Mouse (Mus musculus) forebrain, postnatal 0 days (tissue): ENCODE data around the gene Top1. TPM values are rescaled to one million over a fixed set of nuclear protein-coding genes. Genes with fewer than 3 reads are reported as not detected.
A peak's percentile ranks its signal among the peaks of the same experiment; 100 is the strongest.

ENCODE experiments used
- ATAC-seq: fragments of 200-750 bp; cut with Nextera tagmentation; 2 replicates; pipeline ENCODE4 v1.8.0; 2017; ENCODE audit warnings: mild to moderate bottlenecking, moderate library complexity
- DNase-seq: peaks from one replicate; pipeline ENCODE4 v3.0.0-alpha.2; 2015
- H3K27ac ChIP-seq: fragments of 300-500 bp; sonication (generic); 2 replicates; pipeline ENCODE4 v1.5.1; 2014; ENCODE audit warnings: low read depth, mild to moderate bottlenecking, antibody characterized with exemption, low read length, moderate library complexity, mixed read lengths
- H3K27me3 ChIP-seq: fragments of 300-500 bp; sonication (generic); 2 replicates; pipeline ENCODE4 v1.6.1; 2014; ENCODE audit warnings: mild to moderate bottlenecking, low read length, mixed read lengths; ENCODE audit not compliant: insufficient read depth
- H3K36me3 ChIP-seq: fragments of 300-500 bp; sonication (generic); 2 replicates; pipeline ENCODE4 v1.6.1; 2014; ENCODE audit warnings: mild to moderate bottlenecking, moderate library complexity; ENCODE audit not compliant: insufficient read depth
- H3K4me1 ChIP-seq: fragments of 300-500 bp; sonication (generic); 2 replicates; pipeline ENCODE4 v1.6.1; 2014; ENCODE audit warnings: antibody characterized with exemption; ENCODE audit not compliant: insufficient read depth
- H3K4me2 ChIP-seq: fragments of 300-500 bp; sonication (generic); 2 replicates; pipeline ENCODE4 v1.6.1; 2014; ENCODE audit warnings: low read depth, mild to moderate bottlenecking, moderate library complexity
- H3K4me3 ChIP-seq: fragments of 300-500 bp; sonication (generic); 2 replicates; pipeline ENCODE4 v1.5.1; 2014; ENCODE audit warnings: low read depth, low read length, mixed read lengths
- H3K9ac ChIP-seq: fragments of 300-500 bp; sonication (generic); 2 replicates; pipeline ENCODE4 v1.6.1; 2014; ENCODE audit warnings: mild to moderate bottlenecking
- H3K9me3 ChIP-seq: fragments of 300-500 bp; sonication (generic); 2 replicates; pipeline ENCODE4 v1.6.1; 2016; ENCODE audit warnings: low read length
- CTCF ChIP-seq: sonication (generic); IDR thresholded peaks from 2 replicates; pipeline ENCODE4 v1.5.1; 2016; ENCODE audit warnings: antibody characterized with exemption, control low read depth, low read depth
- WGBS: fragments of 180-500 bp; shearing (Covaris S2); extraction: QIAGEN DNeasy Blood & Tissue Kit; methylation state at CpG from one replicate; pipeline ENCODE4 v1.1.7; 2014; 5-methylcytosine and 5-hydroxymethylcytosine counted together
- polyA plus RNA-seq: library from polyadenylated mRNA; unstranded; fragments of >200 nt; fragmentation: Nextera tagmentation; extraction: Ambion mirVana; gene quantifications from 2 replicates; pipeline ENCODE4 v1.2.1, GENCODE M21; 2015
- total RNA-seq: library from RNA; depleted of rRNA; stranded (reverse); fragments of >200 nt; gene quantifications from 2 replicates; pipeline ENCODE4 v1.2.3, GENCODE M21; 2014

Top1 gene
- total and polyA plus RNA-seq, 2 experiments from 2014 or later: 46.1 to 56.7 TPM

DNA sequence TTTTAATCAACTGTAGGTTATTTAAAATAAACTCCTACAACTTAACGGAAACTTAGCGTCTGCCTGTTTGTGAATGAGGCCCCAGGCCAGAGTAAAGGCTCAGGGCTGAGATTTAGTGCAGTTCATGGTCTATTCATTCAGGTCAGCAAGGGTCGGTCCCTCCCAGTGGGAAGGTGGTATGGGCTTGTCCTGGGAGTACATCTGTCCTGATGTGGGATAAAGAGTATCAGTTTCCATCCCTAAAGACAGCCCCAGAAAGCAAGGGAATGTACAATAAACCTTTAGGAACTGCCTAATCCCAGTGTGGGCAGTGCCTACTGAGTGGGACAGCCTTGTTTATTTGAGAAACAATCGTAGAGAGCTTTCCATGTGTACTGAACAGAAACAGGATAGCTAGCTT is 77.0 kb downstream of the Top1 start:
- H3K9ac ChIP-seq: no peak overlapping the region
- no peak for DNase-seq
- no peak overlapping the region for H3K27ac ChIP-seq
- H3K4me1 ChIP-seq: no peaks in the 10 kb centered on the region
- no peak for ATAC-seq
- no peaks in the 10 kb centered on the region for H3K9me3 ChIP-seq
- no peak overlapping the region for H3K4me2 ChIP-seq
- no peak for TF ChIP-seq CTCF
- H3K27me3 ChIP-seq: no peaks in the 10 kb centered on the region
- H3K4me3 ChIP-seq: no peak overlapping the region
- WGBS: 79% methylated on average over 4 of the region's 4 CpGs
- H3K36me3 ChIP-seq: peaks cover 51% of the 10 kb centered on the region

DNA sequence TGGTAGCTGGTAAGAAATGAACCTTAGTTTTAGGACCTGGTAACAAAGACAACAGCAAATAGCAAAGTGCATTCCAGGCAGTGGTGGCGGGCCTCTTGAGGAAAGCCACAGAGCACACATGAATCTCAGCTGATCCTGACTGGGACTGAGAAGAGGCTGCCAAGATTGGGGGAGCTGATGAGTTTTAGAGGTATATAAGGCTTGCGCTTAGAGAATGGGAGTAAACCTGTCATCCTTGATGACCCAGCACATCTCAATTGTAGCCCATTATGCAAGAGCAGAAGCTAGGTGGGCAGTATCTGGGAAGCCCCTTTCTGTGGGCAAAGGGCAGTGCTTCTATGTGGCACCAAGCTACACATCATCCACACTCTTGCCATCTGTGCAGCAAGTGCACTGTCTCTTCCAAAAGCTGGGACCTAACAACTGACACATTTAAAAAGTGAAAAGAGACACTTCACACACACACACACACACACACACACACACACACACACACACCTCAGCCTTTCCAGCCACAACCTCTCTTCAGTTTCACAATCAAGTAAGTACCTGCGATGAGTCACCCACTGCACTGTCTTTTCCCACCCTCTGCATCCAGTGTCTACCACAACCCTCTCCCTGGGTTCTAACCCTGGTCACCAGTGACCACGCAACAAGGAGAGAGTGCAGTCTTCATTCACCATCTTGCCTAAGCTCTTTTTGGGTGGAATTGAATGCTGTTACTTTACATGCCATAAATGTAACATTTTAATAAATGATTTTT is 78.1 kb downstream of the Top1 start:
- Histone ChIP-seq H3K4me3 (no peak overlapping the region), H3K36me3 (peaks cover 46% of the 10 kb centered on the region), H3K4me1 (no peaks in the 10 kb centered on the region), H3K9me3 (no peaks in the 10 kb centered on the region), H3K27ac (no peak overlapping the region), H3K4me2 (no peak overlapping the region), H3K9ac (no peak overlapping the region), H3K27me3 (no peaks in the 10 kb centered on the region)
- DNase-seq (no peak), ATAC-seq (no peak)
- WGBS: 91% methylated on average over 4 of the region's 4 CpGs
- TF ChIP-seq CTCF: no peak

DNA sequence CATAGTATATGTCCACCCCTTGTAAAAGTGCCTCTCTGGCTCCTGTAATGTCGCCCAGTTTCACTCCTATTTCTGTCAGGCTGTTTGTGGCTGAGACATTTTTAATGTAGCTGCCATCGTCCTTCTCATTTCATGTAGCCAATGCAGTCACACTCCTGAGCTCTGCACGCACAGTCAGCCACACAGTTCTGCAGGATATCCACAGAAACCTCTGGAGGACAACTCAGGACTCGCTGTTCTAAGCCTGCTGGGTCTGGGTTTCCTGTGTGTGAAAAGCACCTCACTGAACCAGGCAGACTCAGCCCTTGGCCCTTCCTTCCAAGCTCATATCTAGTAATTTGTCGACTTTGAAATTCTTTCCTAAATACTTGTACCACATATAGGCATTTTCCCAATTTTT is 78.8 kb downstream of the Top1 start:
- 90% methylated on average over 5 of the region's 5 CpGs for WGBS
- H3K36me3 ChIP-seq: peaks cover 39% of the 10 kb centered on the region

DNA sequence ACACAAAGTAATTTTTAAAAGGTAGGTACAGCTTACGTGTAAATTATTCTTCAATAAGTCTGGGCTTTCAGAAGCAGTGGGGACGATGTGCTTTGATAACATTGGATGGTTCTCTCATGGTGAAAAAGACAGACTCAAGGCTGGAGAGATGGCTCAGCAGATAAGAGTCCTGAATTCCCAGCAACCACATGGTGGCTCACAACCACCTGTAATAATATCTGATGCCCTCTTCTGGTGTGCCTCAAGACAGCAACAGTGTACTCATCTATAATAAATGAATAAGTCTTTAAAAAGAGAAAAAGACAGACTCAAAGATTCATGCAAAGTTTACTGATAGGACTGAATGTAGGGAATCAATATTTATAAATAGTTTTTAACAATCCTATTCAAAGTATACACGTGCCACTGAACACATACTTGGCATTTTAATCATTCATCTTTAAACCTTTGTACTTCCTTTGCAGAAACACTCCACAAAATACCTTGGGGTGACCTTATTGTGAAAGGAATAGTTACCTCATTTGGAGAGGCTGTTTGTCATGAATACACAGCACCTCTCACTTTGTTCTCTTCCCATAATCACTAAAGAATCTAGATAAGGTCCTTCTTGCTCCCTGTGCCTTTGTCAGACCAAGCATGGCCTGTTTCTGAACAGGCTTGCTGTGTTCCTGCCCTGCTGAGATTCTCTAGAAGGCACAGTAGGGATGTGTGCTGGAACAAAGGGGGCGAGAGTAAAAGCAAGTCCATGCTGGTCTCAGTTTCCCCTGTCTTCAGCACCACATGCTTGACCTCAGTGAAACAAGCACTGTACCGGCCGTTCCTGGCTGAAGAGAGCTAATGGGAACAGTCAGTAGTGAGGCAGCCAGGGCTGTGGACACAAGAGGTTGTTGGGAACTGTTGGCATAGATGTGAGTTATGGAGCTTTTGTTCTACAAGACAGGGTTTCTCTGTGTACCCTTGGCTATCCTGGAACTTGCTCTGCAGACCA is 80.5 kb downstream of the Top1 start:
- ATAC-seq (no peak), DNase-seq (no peak)
- Histone ChIP-seq H3K36me3 (peaks cover 27% of the 10 kb centered on the region), H3K4me1 (no peaks in the 10 kb centered on the region), H3K27ac (no peak overlapping the region), H3K4me2 (no peak overlapping the region), H3K9ac (no peak overlapping the region), H3K4me3 (no peak overlapping the region), H3K9me3 (no peaks in the 10 kb centered on the region), H3K27me3 (no peaks in the 10 kb centered on the region)
- 80% methylated on average over 6 of the region's 6 CpGs for WGBS
- TF ChIP-seq CTCF: peak; percentile 31

More for the DNA sequence above, 78.8 kb downstream of the Top1 start:
- no peak overlapping the region for H3K27ac ChIP-seq
- no peaks in the 10 kb centered on the region for H3K4me1 ChIP-seq
- no peaks in the 10 kb centered on the region for H3K9me3 ChIP-seq
- H3K4me3 ChIP-seq: no peak overlapping the region
- TF ChIP-seq CTCF: no peak
- H3K4me2 ChIP-seq: no peak overlapping the region
- no peak overlapping the region for H3K9ac ChIP-seq
- H3K27me3 ChIP-seq: no peaks in the 10 kb centered on the region
- DNase-seq: no peak
- no peak for ATAC-seq

DNA sequence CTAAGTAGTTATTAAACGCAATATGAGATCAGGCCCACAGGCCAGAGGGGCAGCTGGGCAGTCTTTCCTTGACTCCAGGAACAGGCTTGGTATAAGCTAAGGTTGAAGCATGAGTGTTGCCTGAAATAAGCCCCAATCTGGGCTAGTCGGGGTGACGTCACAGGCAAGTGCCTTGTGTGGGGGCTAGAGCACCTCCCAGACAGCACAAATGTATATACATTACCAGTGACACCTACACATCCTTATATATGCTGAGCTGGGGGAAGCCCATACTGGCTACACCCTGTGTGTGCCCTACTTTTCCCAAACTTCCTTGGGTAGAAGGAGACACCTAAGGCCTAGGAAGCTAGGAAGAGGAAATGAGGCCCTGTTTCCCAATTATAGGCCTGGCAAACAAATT is 83.3 kb downstream of the Top1 start:
- H3K36me3 ChIP-seq: peaks cover 7% of the 10 kb centered on the region
- ATAC-seq (no peak), DNase-seq (no peak)
- H3K27me3 ChIP-seq: no peaks in the 10 kb centered on the region
- peaks cover 20% of the 10 kb centered on the region for H3K4me1 ChIP-seq
- no peaks in the 10 kb centered on the region for H3K9me3 ChIP-seq
- no peak overlapping the region for H3K4me3 ChIP-seq
- WGBS: 93% methylated on average over 3 of the region's 3 CpGs
- H3K9ac ChIP-seq: no peak overlapping the region
- no peak for TF ChIP-seq CTCF
- H3K27ac ChIP-seq: no peak overlapping the region
- no peak overlapping the region for H3K4me2 ChIP-seq

DNA sequence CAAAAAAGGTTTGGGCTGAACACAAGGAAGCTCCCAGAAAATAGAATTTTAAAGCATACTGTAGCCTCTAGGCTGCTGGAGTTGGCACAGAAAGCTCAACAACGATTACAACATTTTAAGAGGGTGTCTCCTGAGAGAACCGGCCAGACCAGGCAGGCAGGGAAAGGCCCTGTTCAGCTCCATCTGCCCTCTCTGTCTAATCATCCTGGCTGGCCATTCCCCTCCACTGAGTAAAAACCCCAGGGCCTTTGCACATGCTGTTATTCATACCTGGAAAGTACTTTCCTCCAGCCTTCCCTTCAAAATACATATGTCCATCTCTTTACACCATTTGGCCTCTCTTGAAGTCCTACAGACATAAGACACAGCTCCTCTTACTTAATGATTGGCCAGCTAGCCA is 83.7 kb downstream of the Top1 start:
- Histone ChIP-seq H3K4me3 (no peak overlapping the region), H3K27me3 (no peaks in the 10 kb centered on the region), H3K4me1 (peaks cover 25% of the 10 kb centered on the region), H3K9ac (no peak overlapping the region), H3K36me3 (peaks cover 2% of the 10 kb centered on the region; the same call in 1 of the 2 replicates), H3K4me2 (no peak overlapping the region), H3K27ac (no peak overlapping the region), H3K9me3 (no peaks in the 10 kb centered on the region)
- WGBS: 75% methylated on average over 2 of the region's 2 CpGs
- no peak for TF ChIP-seq CTCF
- DNase-seq (no peak), ATAC-seq (no peak)
